Mouse (Mus musculus): Measurements from ENCODE around the gene Uhrf1. TPM values are rescaled to one million over a fixed set of nuclear protein-coding genes. Genes with fewer than 3 reads are reported as not detected.
A peak's percentile ranks its signal among the peaks of the same experiment; 100 is the strongest.
"Not testable (repeated sequence)": the region's sequence is repeated elsewhere in the genome, so short reads cannot be mapped to it uniquely, and the experiment has no call there.

Uhrf1 gene
- total RNA-seq (2021): 25.6 and 29.3 TPM in 2 replicates
- long read RNA-seq, experiment 1, transcript Uhrf1-201 (17 exons, 3,586 nt): major isoform, 16 of 27 reads
- long read RNA-seq, experiment 1, partial matches to known transcripts: 5 of 27 reads
- long read RNA-seq, experiment 1, other reads (novel, unspliced or antisense): 2 of 27 reads
- long read RNA-seq, experiment 2, transcript Uhrf1-204 (17 exons, 3,391 nt): minor isoform, 6 of 18 reads
- long read RNA-seq, experiment 2, transcript Uhrf1-201 (17 exons, 3,586 nt): major isoform, 8 of 18 reads
- long read RNA-seq, experiment 2, partial matches to known transcripts: 2 of 18 reads
- long read RNA-seq, experiment 2, other reads (novel, unspliced or antisense): 2 of 18 reads

DNA sequence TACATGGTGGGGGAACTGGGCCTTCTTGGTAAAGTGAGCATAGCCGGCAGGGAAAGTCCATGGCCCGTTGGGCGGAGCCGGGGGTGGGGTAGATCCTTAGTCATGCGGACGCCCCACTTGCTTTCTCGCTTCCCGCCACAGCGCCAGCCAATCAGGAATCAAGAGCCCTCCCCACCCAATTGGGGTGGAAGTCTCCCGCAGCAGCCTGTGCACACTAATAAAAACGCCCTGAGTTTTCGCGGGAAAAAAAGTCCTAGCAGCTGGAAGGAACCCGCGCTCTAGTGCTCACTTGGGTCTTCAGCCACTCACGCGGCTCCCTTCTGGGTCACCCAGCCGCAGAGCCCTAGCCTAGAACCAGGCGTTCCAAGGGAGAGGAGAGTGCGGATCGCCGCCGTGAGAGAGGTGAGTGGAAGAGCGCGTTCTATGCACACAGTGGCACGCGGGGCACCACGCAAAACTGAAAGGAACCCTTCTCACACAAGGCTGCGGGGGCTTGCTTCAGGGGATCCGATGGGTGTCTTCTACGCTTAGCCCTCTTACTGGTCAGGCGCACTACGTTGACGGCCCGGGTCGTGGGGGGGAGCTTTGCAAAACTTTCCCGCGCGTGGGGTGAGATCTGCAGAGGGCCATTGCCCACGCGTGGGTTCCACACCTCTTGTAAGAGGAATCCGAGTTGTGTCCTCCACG lies at the start of gene Uhrf1:
Gene Uhrf1 (plus strand): TSS at position 162 of the 687 bp plus-strand sequence.
- DNase-seq: peak; percentile 93

- DNase-seq: no peak
Observed at GRCm38 (mm10) chr17:56254695-56255094, 48.4 kb upstream of the Uhrf1 start.

GRCm38 (mm10) chr17:56255429-56255828 lies 47.7 kb upstream of the Uhrf1 start:
- DNase-seq: peak; percentile 53

DNA sequence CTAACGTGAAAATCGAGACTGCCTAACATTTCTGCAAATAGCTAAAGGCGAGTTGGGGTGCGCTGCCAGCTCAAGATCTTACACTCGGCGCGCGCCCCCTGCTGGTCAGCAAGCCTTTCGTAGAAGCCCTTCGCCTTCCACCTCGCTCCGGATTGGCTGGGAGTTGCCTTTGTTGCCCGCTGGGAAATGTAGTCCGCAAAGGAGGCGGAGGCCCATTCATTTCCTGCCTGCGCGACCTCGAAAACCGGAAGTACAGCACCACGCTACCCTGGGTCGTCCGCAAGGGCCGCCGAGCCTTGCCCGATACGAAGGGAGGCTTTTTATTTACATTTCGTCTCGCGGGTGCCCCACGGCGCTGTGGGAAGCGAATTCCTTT lies 47.3 kb upstream of the Uhrf1 start:
- DNase-seq: peak; percentile 99

GRCm38 (mm10) chr17:56256239-56256881 lies 46.8 kb upstream of the Uhrf1 start, which contains the start of gene Fem1a:
Fem1a (plus strand) TSS chr17:56256810.
- peak; percentile 94 for DNase-seq

DNA sequence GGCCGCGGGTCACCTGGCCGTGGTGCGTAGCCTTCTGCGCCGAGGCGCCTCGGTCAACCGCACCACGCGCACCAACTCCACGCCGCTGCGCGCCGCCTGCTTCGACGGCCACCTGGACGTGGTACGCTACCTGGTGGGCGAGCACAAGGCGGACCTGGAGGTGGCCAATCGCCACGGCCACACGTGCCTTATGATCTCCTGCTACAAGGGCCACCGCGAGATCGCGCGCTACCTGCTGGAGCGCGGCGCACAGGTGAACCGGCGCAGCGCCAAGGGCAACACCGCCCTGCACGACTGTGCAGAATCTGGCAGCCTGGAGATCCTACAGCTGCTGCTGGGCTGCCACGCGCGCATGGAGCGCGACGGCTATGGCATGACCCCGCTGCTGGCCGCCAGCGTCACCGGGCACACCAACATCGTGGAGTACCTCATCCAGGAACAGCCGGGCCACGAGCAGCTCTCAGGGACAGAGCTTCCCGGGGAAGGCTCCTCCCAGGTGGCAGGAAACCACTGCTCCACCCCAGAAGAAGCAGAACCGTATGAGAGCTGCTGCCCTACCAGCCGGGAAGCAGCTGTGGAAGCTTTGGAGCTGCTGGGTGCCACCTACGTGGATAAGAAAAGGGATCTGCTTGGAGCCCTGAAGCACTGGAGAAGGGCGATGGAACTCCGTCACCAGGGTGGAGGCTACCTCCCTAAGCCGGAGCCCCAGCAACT lies 45.8 kb upstream of the Uhrf1 start:
- DNase-seq: peak; percentile 49

- DNase-seq: not testable (repeated sequence)
Observed at GRCm38 (mm10) chr17:56258269-56258668, 44.9 kb upstream of the Uhrf1 start.

DNA sequence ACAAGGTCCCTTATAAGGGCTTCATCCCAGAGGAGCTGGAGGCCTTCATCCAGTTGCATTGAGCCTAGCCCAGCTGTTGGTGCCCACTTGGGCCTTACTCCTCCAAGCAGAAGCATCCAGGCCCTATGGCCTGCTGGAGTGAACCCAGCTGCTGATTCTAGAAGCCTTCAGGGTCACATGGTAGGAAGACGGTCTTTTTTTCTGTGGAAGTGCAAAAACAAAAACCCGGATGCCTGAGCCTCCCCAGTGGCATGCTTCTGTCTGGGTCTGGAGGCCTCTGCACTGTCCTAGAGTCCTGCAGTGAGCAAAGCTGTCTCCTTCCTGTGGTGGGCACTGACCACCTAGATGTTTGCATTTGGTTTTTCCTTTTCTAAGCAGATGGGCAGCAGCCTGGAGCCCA lies 44.3 kb upstream of the Uhrf1 start:
- DNase-seq: not testable (repeated sequence)

- no peak for DNase-seq
Observed at GRCm38 (mm10) chr17:56259301-56260037, 43.7 kb upstream of the Uhrf1 start.

DNA sequence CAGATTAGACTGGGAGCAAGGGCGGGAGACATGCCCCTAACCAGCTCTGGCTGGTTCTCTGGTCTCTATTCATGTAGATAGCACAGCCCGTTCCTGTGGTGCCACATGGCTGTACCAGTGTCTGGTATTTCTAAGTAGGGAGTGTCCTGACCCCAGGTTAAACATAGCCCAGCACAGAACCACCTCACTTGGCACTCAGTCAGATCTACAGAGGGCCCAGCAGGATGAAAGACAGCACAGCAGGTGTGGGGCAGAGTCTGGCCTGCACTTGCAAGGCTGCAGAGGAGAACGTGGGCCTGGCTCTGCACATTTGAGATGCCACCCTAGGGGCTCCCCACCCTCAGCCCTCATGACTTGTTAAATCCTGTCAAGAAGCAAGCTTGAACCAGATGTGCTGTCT lies 42.0 kb upstream of the Uhrf1 start:
- no peak for DNase-seq

DNA sequence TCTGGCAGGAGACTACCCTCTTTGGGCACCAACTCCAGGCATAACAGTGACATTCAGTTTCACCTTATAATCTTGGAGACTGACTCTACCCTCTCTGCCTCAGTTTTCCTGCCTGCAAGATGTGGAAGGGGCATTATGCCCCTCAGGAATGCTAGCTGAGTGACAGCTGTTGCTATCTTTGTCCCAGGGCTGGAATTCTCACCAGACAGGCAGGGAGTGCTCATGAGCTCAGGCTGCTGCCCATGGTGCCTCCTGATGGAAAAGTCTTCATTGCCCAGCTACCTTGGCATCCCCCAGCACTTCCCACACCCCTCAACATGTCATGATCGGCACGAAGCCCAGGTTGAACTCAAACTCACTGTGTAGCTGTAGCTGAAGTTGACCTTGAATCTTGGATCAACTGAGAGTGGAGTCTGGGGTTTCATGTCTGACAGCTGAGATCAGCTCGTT lies 40.5 kb upstream of the Uhrf1 start:
- no peak for DNase-seq

DNA sequence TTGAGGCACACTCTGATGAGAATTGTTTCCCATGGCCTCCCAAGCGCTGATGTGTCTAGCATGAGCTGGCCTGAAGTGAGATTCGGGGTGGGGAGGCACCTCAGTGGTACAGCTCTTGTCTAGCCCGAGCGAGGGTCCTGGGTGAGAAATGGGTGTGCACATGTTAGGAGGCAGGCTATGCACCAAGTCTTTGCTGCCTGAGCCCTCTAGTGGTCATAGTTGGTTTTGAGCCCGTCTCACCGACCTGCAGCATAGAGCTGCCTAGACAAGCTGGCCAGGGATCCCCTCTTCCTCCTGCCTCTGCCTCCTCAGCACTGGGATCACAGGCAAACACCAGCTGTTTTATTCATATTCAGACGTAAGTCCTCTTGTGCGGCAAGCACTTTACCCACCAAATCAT lies 39.1 kb upstream of the Uhrf1 start:
- peak; percentile 84 for DNase-seq

- DNase-seq: no peak
Observed at GRCm38 (mm10) chr17:56265011-56265410, 38.1 kb upstream of the Uhrf1 start.

DNA sequence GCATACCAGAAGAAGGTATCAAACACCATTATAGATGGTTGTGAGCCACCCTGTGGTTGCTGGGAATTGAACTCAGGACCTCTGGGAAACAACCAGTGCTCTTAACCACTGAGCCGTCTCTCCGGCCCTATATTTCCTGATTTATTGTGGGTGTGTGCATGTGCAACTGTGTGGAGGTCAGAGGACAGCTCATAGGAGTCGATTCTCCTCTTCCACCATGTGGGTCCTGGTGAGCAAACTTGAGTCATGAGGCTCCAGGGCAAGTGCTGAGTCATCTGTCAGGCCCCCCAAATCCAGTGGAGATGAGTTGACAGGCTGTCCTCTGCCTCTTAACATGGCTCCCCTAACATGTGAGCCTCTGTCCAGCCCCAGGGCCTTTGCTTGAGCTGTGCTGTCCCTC lies 37.3 kb upstream of the Uhrf1 start:
- DNase-seq: peak; percentile 57

DNA sequence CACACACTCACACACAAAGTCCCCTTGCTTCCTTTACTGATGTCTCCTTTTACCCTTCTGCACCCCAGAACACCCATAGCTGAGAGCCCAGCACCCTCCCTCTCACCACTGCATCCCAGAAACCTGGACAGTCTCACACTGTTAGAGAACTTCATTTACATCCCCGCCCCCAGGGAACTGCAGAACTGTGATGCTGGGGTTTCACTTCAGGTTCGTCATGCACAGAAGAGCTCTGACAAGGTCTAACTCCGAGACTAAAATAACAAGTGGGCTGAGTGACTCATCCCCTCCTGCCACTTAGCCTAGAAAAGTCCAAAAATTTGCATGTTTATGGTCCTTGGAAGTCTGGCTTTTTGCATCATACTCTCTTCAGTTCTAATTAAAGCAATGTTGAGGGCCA lies 36.9 kb upstream of the Uhrf1 start:
- DNase-seq: peak; percentile 77

DNA sequence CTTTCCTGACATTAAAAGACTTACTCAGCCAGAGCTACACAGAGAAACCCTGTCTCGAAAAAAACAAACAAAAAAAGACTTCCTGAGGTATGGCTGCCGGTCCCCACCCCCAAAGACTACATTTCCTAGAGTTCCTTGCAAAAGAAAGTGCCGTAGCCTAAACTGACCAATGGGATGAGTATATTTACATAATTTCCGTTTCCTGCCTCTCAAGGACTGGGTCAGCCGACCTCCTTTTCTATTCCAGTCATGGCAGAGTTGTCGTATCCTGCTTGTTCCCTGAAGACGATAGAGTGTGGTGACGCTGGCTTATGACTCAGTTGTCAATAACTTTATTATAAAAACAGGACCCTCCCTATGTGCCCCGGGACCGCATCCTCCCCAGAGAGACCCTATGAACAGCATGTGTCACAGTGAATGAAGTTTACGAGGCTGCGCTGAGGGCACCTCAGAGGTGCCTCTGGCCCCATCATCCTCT lies 33.9 kb upstream of the Uhrf1 start:
- DNase-seq: peak; percentile 74

DNA sequence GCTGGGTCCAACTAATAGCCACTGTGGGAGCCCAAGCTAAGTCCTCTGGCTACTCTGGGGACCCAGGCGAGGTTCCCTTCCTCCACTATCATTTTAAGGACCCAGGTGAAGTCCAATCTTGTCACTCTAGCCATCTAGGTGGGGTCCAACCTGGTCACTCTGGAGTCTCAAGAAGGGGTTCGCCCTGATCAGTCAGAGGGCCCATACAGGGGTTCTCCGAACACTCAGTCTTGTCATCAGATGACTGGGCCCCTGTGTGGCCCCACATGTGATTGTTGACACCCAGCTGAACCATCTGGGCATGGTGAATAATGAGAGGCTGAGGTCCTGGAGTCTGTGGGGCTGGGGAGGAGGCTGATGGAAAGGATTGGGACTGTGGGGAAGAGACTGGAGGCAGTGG lies 33.4 kb upstream of the Uhrf1 start:
- no peak for DNase-seq

DNA sequence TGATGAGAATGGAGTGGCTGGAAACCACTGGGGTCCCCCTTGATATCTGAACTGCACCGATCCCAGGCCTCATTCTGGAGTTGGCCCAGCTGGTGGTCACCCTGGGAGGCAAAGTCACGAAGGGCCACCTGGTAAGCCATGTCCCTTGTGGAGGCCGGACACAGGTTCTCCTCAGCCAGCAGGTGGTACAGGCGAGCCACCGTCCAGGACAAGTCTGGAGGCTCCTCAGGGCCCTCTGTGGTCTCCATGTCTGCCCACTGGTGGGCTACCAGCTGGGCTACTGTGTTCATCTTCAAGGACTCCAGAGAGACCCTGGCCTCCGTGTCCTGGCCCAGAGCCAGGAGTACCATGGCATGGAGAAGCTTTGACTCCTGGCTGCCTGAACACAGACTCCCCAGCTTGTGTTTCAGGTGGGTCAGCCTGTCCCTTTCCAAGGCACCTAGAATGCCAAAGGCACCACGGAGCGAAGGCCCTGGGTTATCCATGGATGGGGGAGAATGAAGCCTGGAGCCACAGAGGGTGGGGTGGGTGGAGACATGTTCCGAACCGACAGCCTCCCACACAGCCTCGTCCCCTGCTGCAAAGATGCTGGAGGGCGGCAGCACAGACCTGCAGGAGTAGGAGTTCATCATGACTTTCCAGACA lies 31.4 kb upstream of the Uhrf1 start:
- no peak for DNase-seq

DNA sequence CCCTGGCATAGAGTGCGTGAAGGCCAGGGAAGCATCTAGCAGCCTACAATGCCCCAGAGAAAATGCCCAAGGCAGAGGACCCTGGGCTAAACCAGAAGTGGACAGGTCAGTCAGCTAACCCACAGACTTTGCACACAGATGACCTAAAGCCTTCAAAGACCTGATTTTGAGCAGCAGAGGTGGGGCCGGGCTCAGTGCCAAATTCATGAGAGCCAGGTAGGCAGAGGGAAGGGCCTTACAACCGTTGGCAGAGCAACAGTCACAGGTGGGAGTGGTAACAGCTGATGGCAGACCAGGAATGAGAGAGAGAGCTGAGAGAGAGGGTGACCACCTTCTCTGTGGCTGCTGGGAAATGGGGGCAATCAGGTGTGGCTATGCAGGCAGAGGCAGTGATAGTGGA lies 30.5 kb upstream of the Uhrf1 start:
- DNase-seq: no peak

DNA sequence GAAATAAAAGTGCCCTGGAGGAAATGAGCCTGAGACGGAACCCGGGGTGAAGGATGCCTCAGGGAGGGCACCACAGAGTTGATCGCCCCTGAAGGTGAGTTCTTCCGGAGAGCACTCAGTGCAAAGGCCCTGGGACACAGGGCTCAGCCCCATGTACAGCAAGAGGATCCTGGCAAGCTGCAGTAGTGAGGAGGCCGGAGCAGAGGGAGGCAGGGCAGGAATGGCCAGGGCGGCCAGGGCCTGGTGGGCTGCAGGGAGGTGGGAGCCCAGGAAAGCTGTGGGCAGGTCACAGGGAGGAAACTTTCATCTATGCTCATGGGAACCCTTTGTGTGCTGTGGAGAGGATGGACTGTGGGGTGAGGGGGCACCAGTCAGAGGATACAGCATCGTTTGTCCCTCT lies 29.6 kb upstream of the Uhrf1 start:
- DNase-seq: no peak

DNA sequence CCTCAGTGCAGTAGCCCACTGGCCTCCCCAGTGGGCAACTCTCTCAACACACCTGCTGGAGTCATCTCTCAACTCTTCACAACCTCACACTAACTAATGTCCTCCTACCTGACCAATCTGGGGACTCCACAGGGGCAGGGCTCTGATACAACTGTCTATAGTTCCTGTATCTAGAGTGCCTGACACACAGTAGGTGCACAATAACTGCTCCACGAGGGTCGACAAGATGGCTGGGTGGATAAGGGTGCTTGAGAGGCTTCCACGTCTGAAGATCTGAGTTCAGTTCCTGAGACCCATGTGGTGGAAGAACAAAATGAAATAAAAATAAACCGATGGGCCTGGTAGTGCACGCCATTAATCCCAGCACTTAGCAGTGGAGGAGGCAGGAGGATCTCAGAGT lies 29.1 kb upstream of the Uhrf1 start:
- no peak for DNase-seq
